Mouse (Mus musculus): ENCODE measurements around the gene Srrm3. TPM values are rescaled to one million over a fixed set of nuclear protein-coding genes. Genes with fewer than 3 reads are reported as not detected.

Srrm3 gene
- total and polyA plus RNA-seq, 2 experiments = not detected

GRCm38 (mm10) chr5:135804735-135805134 lies 2.0 kb upstream of the Srrm3 start:
- TF ChIP-seq CTCF (IDR thresholded peaks at IDR 0.05; ENCODE audit: low read depth, low read length) (no peak), POLR2A (IDR thresholded peaks at IDR 0.05; ENCODE audit: extremely low read depth, insufficient read depth, low read length) (no peak)
- Histone ChIP-seq H3K27ac (replicated peaks; ENCODE audit: insufficient read depth, low read depth, low read length) (no peak overlapping the region), H3K27me3 (ENCODE audit: control insufficient read depth, insufficient read depth, low read length) (no peaks in the 10 kb centered on the region), H3K4me3 (ENCODE audit: insufficient read depth, low read depth, low read length) (no peak overlapping the region), H3K9ac (ENCODE audit: low read depth, low read length) (no peak overlapping the region), H3K36me3 (ENCODE audit: control insufficient read depth, insufficient read depth, low read length) (no peaks in the 10 kb centered on the region), H3K4me1 (ENCODE audit: control insufficient read depth, insufficient read depth, low read length) (no peaks in the 10 kb centered on the region), H3K79me2 (ENCODE audit: control insufficient read depth, insufficient read depth, low read length) (no peaks in the 10 kb centered on the region)
- 76% methylated on average over 2 of the region's 2 CpGs for WGBS
- DNase-seq (ENCODE audit: extremely low read depth, low read depth, low spot score) = no peak

GRCm38 (mm10) chr5:135807263-135807637 lies 560 bp downstream of the Srrm3 start:
- 44% methylated on average over 3 of the region's 3 CpGs for WGBS
- H3K27me3 ChIP-seq (ENCODE audit: control insufficient read depth, insufficient read depth, low read length) = no peaks in the 10 kb centered on the region
- H3K9ac ChIP-seq (ENCODE audit: low read depth, low read length) = no peak overlapping the region
- TF ChIP-seq CTCF (IDR thresholded peaks at IDR 0.05; ENCODE audit: low read depth, low read length) = no peak
- TF ChIP-seq POLR2A (IDR thresholded peaks at IDR 0.05; ENCODE audit: extremely low read depth, insufficient read depth, low read length) = no peak
- H3K79me2 ChIP-seq (ENCODE audit: control insufficient read depth, insufficient read depth, low read length) = no peaks in the 10 kb centered on the region
- no peak for DNase-seq (ENCODE audit: extremely low read depth, low read depth, low spot score)
- no peaks in the 10 kb centered on the region for H3K4me1 ChIP-seq (ENCODE audit: control insufficient read depth, insufficient read depth, low read length)
- H3K4me3 ChIP-seq (ENCODE audit: insufficient read depth, low read depth, low read length) = no peak overlapping the region
- H3K36me3 ChIP-seq (ENCODE audit: control insufficient read depth, insufficient read depth, low read length) = no peaks in the 10 kb centered on the region
- H3K27ac ChIP-seq (replicated peaks; ENCODE audit: insufficient read depth, low read depth, low read length) = no peak overlapping the region

- no peak for DNase-seq (ENCODE audit: extremely low read depth, low read depth, low spot score)
- H3K27ac ChIP-seq (replicated peaks; ENCODE audit: insufficient read depth, low read depth, low read length) = no peak overlapping the region
- no peak overlapping the region for H3K9ac ChIP-seq (ENCODE audit: low read depth, low read length)
- no peaks in the 10 kb centered on the region for H3K27me3 ChIP-seq (ENCODE audit: control insufficient read depth, insufficient read depth, low read length)
- H3K4me3 ChIP-seq (ENCODE audit: insufficient read depth, low read depth, low read length) = no peak overlapping the region
- 58% methylated on average over 5 of the region's 5 CpGs for WGBS
- H3K79me2 ChIP-seq (ENCODE audit: control insufficient read depth, insufficient read depth, low read length) = no peaks in the 10 kb centered on the region
- no peaks in the 10 kb centered on the region for H3K4me1 ChIP-seq (ENCODE audit: control insufficient read depth, insufficient read depth, low read length)
- no peaks in the 10 kb centered on the region for H3K36me3 ChIP-seq (ENCODE audit: control insufficient read depth, insufficient read depth, low read length)
- TF ChIP-seq POLR2A (IDR thresholded peaks at IDR 0.05; ENCODE audit: extremely low read depth, insufficient read depth, low read length) (no peak), CTCF (IDR thresholded peaks at IDR 0.05; ENCODE audit: low read depth, low read length) (no peak)
Measured at GRCm38 (mm10) chr5:135812991-135813390, 6.3 kb downstream of the Srrm3 start.

- no peaks in the 10 kb centered on the region for H3K79me2 ChIP-seq (ENCODE audit: control insufficient read depth, insufficient read depth, low read length)
- no peaks in the 10 kb centered on the region for H3K4me1 ChIP-seq (ENCODE audit: control insufficient read depth, insufficient read depth, low read length)
- no peak overlapping the region for H3K27ac ChIP-seq (replicated peaks; ENCODE audit: insufficient read depth, low read depth, low read length)
- 39% methylated on average over 7 of the region's 7 CpGs for WGBS
- no peaks in the 10 kb centered on the region for H3K36me3 ChIP-seq (ENCODE audit: control insufficient read depth, insufficient read depth, low read length)
- no peak overlapping the region for H3K4me3 ChIP-seq (ENCODE audit: insufficient read depth, low read depth, low read length)
- no peak overlapping the region for H3K9ac ChIP-seq (ENCODE audit: low read depth, low read length)
- TF ChIP-seq CTCF (IDR thresholded peaks at IDR 0.05; ENCODE audit: low read depth, low read length) (no peak), POLR2A (IDR thresholded peaks at IDR 0.05; ENCODE audit: extremely low read depth, insufficient read depth, low read length) (no peak)
- no peaks in the 10 kb centered on the region; the same call in 1 of the 2 replicates for H3K27me3 ChIP-seq (ENCODE audit: control insufficient read depth, insufficient read depth, low read length)
- DNase-seq (ENCODE audit: extremely low read depth, low read depth, low spot score) = no peak
Measured at GRCm38 (mm10) chr5:135818491-135818890, 11.8 kb downstream of the Srrm3 start.

GRCm38 (mm10) chr5:135822316-135822944 lies 15.7 kb downstream of the Srrm3 start:
- 36% methylated on average over 7 of the region's 7 CpGs for WGBS
- no peak overlapping the region for H3K4me3 ChIP-seq (ENCODE audit: insufficient read depth, low read depth, low read length)
- no peak for TF ChIP-seq CTCF (IDR thresholded peaks at IDR 0.05; ENCODE audit: low read depth, low read length)
- H3K27me3 ChIP-seq (ENCODE audit: control insufficient read depth, insufficient read depth, low read length) = no peaks in the 10 kb centered on the region; the same call in 1 of the 2 replicates
- no peak for DNase-seq (ENCODE audit: extremely low read depth, low read depth, low spot score)
- H3K36me3 ChIP-seq (ENCODE audit: control insufficient read depth, insufficient read depth, low read length) = no peaks in the 10 kb centered on the region
- H3K4me1 ChIP-seq (ENCODE audit: control insufficient read depth, insufficient read depth, low read length) = no peaks in the 10 kb centered on the region
- H3K9ac ChIP-seq (ENCODE audit: low read depth, low read length) = no peak overlapping the region
- H3K27ac ChIP-seq (replicated peaks; ENCODE audit: insufficient read depth, low read depth, low read length) = no peak overlapping the region
- no peaks in the 10 kb centered on the region for H3K79me2 ChIP-seq (ENCODE audit: control insufficient read depth, insufficient read depth, low read length)

- TF ChIP-seq POLR2A (IDR thresholded peaks at IDR 0.05; ENCODE audit: extremely low read depth, insufficient read depth, low read length) (no peak), CTCF (IDR thresholded peaks at IDR 0.05; ENCODE audit: low read depth, low read length) (no peak)
- 70% methylated on average over 3 of the region's 3 CpGs for WGBS
- H3K27me3 ChIP-seq (ENCODE audit: control insufficient read depth, insufficient read depth, low read length) = no peaks in the 10 kb centered on the region; the same call in 1 of the 2 replicates
- no peak overlapping the region for H3K9ac ChIP-seq (ENCODE audit: low read depth, low read length)
- H3K36me3 ChIP-seq (ENCODE audit: control insufficient read depth, insufficient read depth, low read length) = no peaks in the 10 kb centered on the region
- no peaks in the 10 kb centered on the region for H3K79me2 ChIP-seq (ENCODE audit: control insufficient read depth, insufficient read depth, low read length)
- H3K27ac ChIP-seq (replicated peaks; ENCODE audit: insufficient read depth, low read depth, low read length) = no peak overlapping the region
- DNase-seq (ENCODE audit: extremely low read depth, low read depth, low spot score) = no peak
- no peaks in the 10 kb centered on the region for H3K4me1 ChIP-seq (ENCODE audit: control insufficient read depth, insufficient read depth, low read length)
- H3K4me3 ChIP-seq (ENCODE audit: insufficient read depth, low read depth, low read length) = no peak overlapping the region
Measured at GRCm38 (mm10) chr5:135824517-135824916, 17.8 kb downstream of the Srrm3 start.
